Mouse (Mus musculus): ENCODE measurements at regions not wholly inside any gene's neighbourhood (a gene's known extent, or its start where the extent isn't known, plus 50 kb on each side); places are given as distances from the start of the nearest gene placed in this dataset.
"Not testable (repeated sequence)": the region's sequence is repeated elsewhere in the genome, so short reads cannot be mapped to it uniquely, and the experiment has no call there.

GRCm38 (mm10) chr14:46596696-46597359 is 163.5 kb upstream of the Cdkn3 start:
- no peak for DNase-seq (ENCODE audit: low spot score in 2 of 2)

GRCm38 (mm10) chr14:46594151-46594550 is 166.2 kb upstream of the Cdkn3 start:
- no peak for DNase-seq (ENCODE audit: low spot score in 2 of 2)

- DNase-seq (ENCODE audit: low spot score in 2 of 2) = no peak
Measured at GRCm38 (mm10) chr14:46591753-46592359, 168.5 kb upstream of the Cdkn3 start.

GRCm38 (mm10) chr14:46591211-46591610 is 169.1 kb upstream of the Cdkn3 start:
- DNase-seq (ENCODE audit: low spot score in 2 of 2) = no peak

- no peak for DNase-seq (ENCODE audit: low spot score in 2 of 2)
Measured at GRCm38 (mm10) chr14:46586093-46586492, 174.2 kb upstream of the Cdkn3 start.

- no peak for DNase-seq (ENCODE audit: low spot score in 2 of 2)
Measured at GRCm38 (mm10) chr14:46578051-46579000, 182.0 kb upstream of the Cdkn3 start.

GRCm38 (mm10) chr14:46575889-46576288 is 184.5 kb upstream of the Cdkn3 start:
- no peak for DNase-seq (ENCODE audit: low spot score in 2 of 2)

GRCm38 (mm10) chr14:46575414-46575813 is 184.9 kb upstream of the Cdkn3 start:
- no peak for DNase-seq (ENCODE audit: low spot score in 2 of 2)

- no peak for DNase-seq (ENCODE audit: low spot score in 2 of 2)
Measured at GRCm38 (mm10) chr14:46573401-46573800, 182.9 kb upstream of the Bmp4 start.

- not testable (repeated sequence) for DNase-seq (ENCODE audit: low spot score in 2 of 2)
Measured at GRCm38 (mm10) chr14:46572972-46573371, 182.5 kb upstream of the Bmp4 start.

- DNase-seq (ENCODE audit: low spot score in 2 of 2) = peak; percentile 13 to 16
Measured at GRCm38 (mm10) chr14:46571841-46572240, 181.4 kb upstream of the Bmp4 start.

- no peak for DNase-seq (ENCODE audit: low spot score in 2 of 2)
Measured at GRCm38 (mm10) chr14:46569273-46569672, 178.8 kb upstream of the Bmp4 start.

- no peak for DNase-seq (ENCODE audit: low spot score in 2 of 2)
Measured at GRCm38 (mm10) chr14:46567411-46567780, 176.9 kb upstream of the Bmp4 start.

- no peak for DNase-seq (ENCODE audit: low spot score in 2 of 2)
Measured at GRCm38 (mm10) chr14:46566681-46567410, 176.4 kb upstream of the Bmp4 start.

- peak in 1 of 2 experiments; percentile 14 for DNase-seq (ENCODE audit: low spot score in 2 of 2)
Measured at GRCm38 (mm10) chr14:46564998-46565397, 174.5 kb upstream of the Bmp4 start.

GRCm38 (mm10) chr14:46562016-46562415 is 171.5 kb upstream of the Bmp4 start:
- DNase-seq (ENCODE audit: low spot score in 2 of 2) = no peak

GRCm38 (mm10) chr14:46553239-46553638 is 162.8 kb upstream of the Bmp4 start:
- DNase-seq (ENCODE audit: low spot score in 2 of 2) = no peak

GRCm38 (mm10) chr14:46546146-46546545 is 155.7 kb upstream of the Bmp4 start:
- no peak for DNase-seq (ENCODE audit: low spot score in 2 of 2)

GRCm38 (mm10) chr14:46539466-46540187 is 149.2 kb upstream of the Bmp4 start:
- no peak for DNase-seq (ENCODE audit: low spot score in 2 of 2)

GRCm38 (mm10) chr14:46536002-46536762 is 145.7 kb upstream of the Bmp4 start:
- no peak for DNase-seq (ENCODE audit: low spot score in 2 of 2)

All from frontal cortex, postnatal 10 days (tissue).